Mouse (Mus musculus) limb, embryonic 12.5 days (tissue): ENCODE measurements around the gene Cpm. TPM values are rescaled to one million over a fixed set of nuclear protein-coding genes. Genes with fewer than 3 reads are reported as not detected.

Experiments
- ATAC-seq: fragments of 200-750 bp; cut with Nextera tagmentation; 2 replicates; pipeline ENCODE4 v1.8.0; 2017; ENCODE audit warnings: low read depth, moderate TSS enrichment; ENCODE audit not compliant: insufficient number of reproducible peaks, insufficient read depth, low FRiP score, low TSS enrichment
- H3K27ac ChIP-seq: fragments of 300-500 bp; sonication (generic); 2 replicates; pipeline ENCODE4 v1.5.1; 2016; ENCODE audit warnings: mild to moderate bottlenecking, moderate library complexity
- H3K27me3 ChIP-seq: fragments of 300-500 bp; sonication (generic); 2 replicates; pipeline ENCODE4 v1.6.1; 2016; ENCODE audit warnings: mild to moderate bottlenecking, moderate library complexity
- H3K36me3 ChIP-seq: fragments of 300-500 bp; sonication (generic); 2 replicates; pipeline ENCODE4 v1.6.1; 2016; ENCODE audit warnings: mild to moderate bottlenecking, moderate library complexity
- H3K4me1 ChIP-seq: fragments of 300-500 bp; sonication (generic); replicated peaks from 2 replicates; pipeline ENCODE4 v1.6.1; 2016
- H3K4me2 ChIP-seq: fragments of 300-500 bp; sonication (generic); 2 replicates; pipeline ENCODE4 v1.6.1; 2016; ENCODE audit warnings: mild to moderate bottlenecking, moderate library complexity
- H3K4me3 ChIP-seq: fragments of 300-500 bp; sonication (generic); replicated peaks from 2 replicates; pipeline ENCODE4 v1.5.1; 2016; ENCODE audit warnings: mild to moderate bottlenecking
- H3K9ac ChIP-seq: fragments of 300-500 bp; sonication (generic); replicated peaks from 2 replicates; pipeline ENCODE4 v1.6.1; 2016; ENCODE audit warnings: mild to moderate bottlenecking, moderate library complexity
- H3K9me3 ChIP-seq: fragments of 300-500 bp; sonication (generic); 2 replicates; pipeline ENCODE4 v1.6.1; 2016; ENCODE audit warnings: mild to moderate bottlenecking, moderate library complexity
- WGBS: fragments of 180-500 bp; shearing (Covaris S2); methylation state at CpG from one replicate; pipeline ENCODE4 v1.1.7; 2016; 5-methylcytosine and 5-hydroxymethylcytosine counted together
- polyA plus RNA-seq: library from polyadenylated mRNA; unstranded; fragments of >200 nt; fragmentation: Nextera tagmentation; extraction: Ambion mirVana; gene quantifications from 2 replicates; pipeline ENCODE4 v1.2.1, GENCODE M21; 2016

Cpm gene
- polyA plus RNA-seq, 1 experiment from 2014 or later: 30.0 TPM

DNA sequence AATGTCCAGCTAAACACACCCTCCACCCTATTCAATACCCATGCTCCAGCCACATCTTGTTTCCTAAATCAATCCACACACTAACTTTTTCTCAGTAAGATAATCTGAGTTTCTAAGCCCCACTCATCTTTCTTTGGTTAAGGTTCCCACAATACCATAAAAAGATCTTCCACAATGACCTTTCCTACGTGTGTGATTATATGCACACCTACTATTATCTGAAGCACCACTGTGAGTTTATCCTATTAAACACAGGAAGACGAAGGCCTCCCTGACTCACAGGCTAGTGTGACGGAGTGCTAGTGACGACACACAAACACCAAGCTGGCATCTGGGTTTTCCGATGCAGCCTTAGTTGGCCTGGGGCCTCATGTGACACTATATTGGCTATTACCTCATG, 63.7 kb downstream of the Cpm start:
- Histone ChIP-seq H3K4me3 (no peak overlapping the region), H3K27ac (no peak overlapping the region), H3K9me3 (no peaks in the 10 kb centered on the region), H3K4me1 (no peaks in the 10 kb centered on the region), H3K4me2 (no peak overlapping the region), H3K27me3 (no peaks in the 10 kb centered on the region), H3K36me3 (peaks cover 93% of the 10 kb centered on the region), H3K9ac (no peak overlapping the region)
- 89% methylated on average over 5 of the region's 5 CpGs for WGBS
- ATAC-seq: no peak

DNA sequence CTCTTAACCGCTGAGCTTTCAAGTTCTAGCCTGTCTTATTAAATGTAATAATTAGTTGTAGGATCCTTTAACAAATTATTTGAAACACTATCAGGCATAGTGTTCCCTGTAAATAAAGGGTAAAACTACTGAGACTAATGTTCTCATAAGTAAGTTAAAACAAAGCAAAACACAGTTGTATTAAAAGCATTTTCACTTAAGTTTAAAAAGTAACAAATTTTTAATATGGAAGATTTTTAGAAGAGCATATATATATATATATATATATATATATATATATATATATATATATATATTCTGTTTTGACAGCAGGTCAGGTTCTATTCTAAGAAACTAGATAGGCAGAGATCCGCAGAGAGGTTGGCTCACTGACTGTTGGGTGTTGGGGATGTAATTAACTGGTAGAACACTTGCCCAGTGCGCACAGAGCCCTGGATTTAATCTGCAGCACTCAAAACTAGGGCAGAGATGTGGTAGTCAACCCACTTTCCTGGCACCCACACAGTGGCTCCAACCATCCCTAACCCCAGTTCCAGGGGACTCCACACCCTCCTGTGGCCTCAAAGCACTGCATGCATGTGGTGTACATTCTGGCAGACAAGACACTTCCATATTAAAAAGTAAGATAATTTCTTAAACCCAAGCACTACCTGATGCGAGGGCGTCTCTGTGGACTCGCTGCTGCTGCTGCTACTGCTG, 65.1 kb downstream of the Cpm start:
- no peaks in the 10 kb centered on the region for H3K9me3 ChIP-seq
- no peak overlapping the region for H3K9ac ChIP-seq
- 95% methylated on average over 6 of the region's 6 CpGs for WGBS
- H3K4me1 ChIP-seq: no peaks in the 10 kb centered on the region
- no peak overlapping the region for H3K27ac ChIP-seq
- no peak overlapping the region for H3K4me2 ChIP-seq
- H3K4me3 ChIP-seq: no peak overlapping the region
- H3K27me3 ChIP-seq: no peaks in the 10 kb centered on the region
- ATAC-seq: no peak
- peaks cover 93% of the 10 kb centered on the region for H3K36me3 ChIP-seq

DNA sequence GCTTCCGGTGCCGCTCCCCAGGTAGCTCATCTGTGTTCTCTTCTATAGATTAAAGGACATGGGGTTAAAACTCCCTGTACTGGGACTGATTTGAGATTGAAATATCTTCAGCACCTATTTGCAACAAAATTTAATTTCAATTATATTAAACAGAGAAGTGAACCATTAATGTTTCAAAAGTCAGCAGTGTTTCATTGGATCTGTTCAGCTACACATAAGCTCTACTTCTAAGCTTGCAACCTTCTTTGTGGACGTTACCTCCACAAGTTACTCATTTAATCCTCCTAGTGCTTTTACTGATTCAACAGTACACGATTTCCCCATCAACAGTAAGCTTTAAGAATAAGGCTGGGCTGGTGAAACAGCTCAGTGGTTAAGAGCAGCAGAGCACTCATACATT, 65.7 kb downstream of the Cpm start:
- peaks cover 94% of the 10 kb centered on the region for H3K36me3 ChIP-seq
- ATAC-seq: no peak
- 95% methylated on average over 4 of the region's 4 CpGs for WGBS

DNA sequence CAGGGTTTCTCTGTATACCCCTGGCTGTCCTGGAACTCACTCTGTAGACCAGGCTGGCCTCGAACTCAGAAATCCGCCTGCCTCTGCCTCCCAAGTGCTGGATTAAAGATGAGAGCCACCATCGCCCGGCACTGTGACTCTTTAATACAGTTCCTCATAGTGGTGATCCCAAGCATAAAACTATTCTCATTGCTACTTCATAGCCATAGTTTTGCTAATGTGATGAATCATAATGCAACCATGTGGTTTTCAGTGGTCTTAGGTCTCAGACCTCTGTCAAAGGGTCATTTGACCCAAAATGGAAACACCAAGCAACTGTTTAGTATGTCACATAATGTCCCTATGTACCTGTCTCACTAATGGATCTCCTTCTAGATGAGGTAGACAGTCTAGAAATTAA, 66.3 kb downstream of the Cpm start:
- Histone ChIP-seq H3K27me3 (no peaks in the 10 kb centered on the region), H3K9me3 (no peaks in the 10 kb centered on the region), H3K4me3 (no peak overlapping the region), H3K4me1 (no peaks in the 10 kb centered on the region), H3K36me3 (peaks cover 94% of the 10 kb centered on the region), H3K9ac (no peak overlapping the region), H3K4me2 (no peak overlapping the region), H3K27ac (no peak overlapping the region)
- ATAC-seq: no peak
- 96% methylated on average over 4 of the region's 4 CpGs for WGBS

More for the DNA sequence above, 65.7 kb downstream of the Cpm start:
- Histone ChIP-seq H3K27me3 (no peaks in the 10 kb centered on the region), H3K4me3 (no peak overlapping the region), H3K4me1 (no peaks in the 10 kb centered on the region), H3K4me2 (no peak overlapping the region), H3K27ac (no peak overlapping the region), H3K9me3 (no peaks in the 10 kb centered on the region), H3K9ac (no peak overlapping the region)

DNA sequence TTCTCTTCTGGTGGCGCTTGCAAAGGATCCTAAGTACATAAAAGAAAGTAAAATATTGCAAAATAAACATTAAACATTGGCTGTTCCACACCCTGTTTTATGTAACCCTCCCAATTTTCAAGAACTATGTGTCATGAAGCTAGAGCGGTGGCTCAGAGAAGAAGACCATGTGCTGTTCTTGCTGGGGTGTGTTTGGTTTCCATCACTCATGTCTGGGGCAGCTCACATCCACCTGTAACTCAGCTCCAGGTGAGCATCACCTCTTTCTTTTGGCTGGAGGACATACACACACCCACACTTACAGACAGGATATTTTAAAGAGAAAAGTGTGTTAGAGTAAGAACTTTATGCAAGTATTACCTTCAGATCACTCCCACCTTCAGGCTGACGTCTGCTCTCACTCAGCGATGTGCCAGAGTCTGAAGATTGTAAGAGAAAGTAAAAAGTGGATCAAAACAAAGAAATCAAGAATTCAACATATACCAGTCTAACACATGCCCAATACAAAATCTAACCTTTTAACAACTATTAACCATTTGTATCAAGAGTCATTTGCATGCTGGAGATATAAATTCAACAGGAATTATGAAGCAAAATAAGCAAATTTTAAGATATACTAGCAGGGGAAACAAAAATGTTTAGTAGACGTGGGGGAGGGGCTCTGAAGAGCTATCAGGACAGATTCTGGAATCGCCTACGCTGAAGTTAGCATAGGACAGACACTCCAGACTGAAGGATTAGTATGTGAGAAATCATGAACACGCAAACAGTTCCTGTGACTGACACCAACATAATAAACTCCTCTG, 66.9 kb downstream of the Cpm start:
- Histone ChIP-seq H3K27me3 (no peaks in the 10 kb centered on the region), H3K4me2 (no peak overlapping the region), H3K27ac (no peak overlapping the region), H3K36me3 (peaks cover 94% of the 10 kb centered on the region), H3K4me3 (no peak overlapping the region), H3K4me1 (no peaks in the 10 kb centered on the region), H3K9ac (no peak overlapping the region), H3K9me3 (no peaks in the 10 kb centered on the region)
- no peak for ATAC-seq
- WGBS: 90% methylated on average over 8 of the region's 8 CpGs

DNA sequence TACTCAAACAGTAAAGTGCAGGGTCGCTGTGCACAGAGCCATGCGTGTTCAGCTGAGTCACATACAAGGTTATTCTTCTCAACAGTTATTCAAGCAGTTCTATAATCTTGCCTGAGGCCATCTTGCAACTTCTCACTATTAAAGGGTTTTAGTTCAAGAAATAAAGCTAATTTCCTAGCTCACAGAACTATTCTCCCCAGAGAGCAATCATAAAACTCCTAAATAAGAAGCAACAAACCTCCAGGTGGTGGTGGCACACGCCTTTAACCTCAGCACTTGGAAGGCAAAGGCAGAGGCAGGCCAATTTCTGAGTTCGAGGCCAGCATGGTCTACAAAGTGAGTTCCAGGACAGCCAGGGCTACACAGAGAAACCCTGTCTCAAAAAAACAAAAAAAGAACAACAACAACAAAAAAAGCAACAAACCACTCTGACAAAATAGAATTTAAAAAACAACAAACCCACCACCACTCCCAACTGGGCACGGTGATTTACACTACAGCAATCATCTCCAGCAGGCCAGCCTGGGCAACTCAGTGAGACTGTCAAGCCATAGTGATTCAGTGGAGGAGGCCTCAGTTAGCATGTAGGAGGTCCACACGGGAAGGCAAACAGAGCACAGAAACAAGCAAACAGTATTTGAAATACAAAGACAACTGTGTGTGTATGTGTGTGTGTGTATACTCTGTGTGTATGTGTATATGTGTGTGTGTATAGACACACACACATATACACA, 67.7 kb downstream of the Cpm start:
- H3K4me3 ChIP-seq: no peak overlapping the region
- peaks cover 93% of the 10 kb centered on the region for H3K36me3 ChIP-seq
- H3K9ac ChIP-seq: no peak overlapping the region
- H3K27me3 ChIP-seq: no peaks in the 10 kb centered on the region
- ATAC-seq: no peak
- H3K27ac ChIP-seq: no peak overlapping the region
- no peaks in the 10 kb centered on the region for H3K4me1 ChIP-seq
- no peak overlapping the region for H3K4me2 ChIP-seq
- WGBS: 93% methylated on average over 6 of the region's 6 CpGs
- no peaks in the 10 kb centered on the region for H3K9me3 ChIP-seq

DNA sequence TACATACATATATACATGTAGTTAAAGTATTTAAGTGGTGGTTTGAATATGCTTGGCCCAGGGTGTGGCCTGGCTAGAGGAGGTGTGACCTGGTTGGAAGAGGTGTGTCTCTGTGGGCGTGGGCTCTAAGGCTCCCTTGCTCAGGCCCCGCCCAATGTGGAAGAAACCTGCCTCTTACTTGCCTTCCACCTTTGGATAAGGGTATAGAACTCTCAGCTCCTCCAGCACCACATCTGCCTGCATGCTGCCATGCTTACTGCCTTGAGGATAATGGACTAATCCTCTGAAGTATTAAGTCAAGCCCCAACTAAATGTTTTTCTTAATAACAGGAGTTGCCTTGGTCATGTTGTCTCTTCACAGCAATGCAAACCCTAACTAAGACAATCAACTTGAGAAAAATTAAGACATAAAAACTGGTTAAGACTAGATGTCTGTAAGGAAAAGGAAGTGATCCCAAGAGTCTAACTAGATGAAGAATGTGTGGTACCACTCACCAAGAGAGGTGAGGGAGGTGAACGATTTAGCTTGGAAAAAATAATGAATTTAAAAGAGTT, 68.3 kb downstream of the Cpm start:
- Histone ChIP-seq H3K27me3 (no peaks in the 10 kb centered on the region), H3K9ac (no peak overlapping the region), H3K4me2 (no peak overlapping the region), H3K27ac (no peak overlapping the region), H3K9me3 (no peaks in the 10 kb centered on the region), H3K4me3 (no peak overlapping the region), H3K36me3 (peaks cover 92% of the 10 kb centered on the region), H3K4me1 (no peaks in the 10 kb centered on the region)
- WGBS: 90% methylated on average over 3 of the region's 3 CpGs
- ATAC-seq: no peak

DNA sequence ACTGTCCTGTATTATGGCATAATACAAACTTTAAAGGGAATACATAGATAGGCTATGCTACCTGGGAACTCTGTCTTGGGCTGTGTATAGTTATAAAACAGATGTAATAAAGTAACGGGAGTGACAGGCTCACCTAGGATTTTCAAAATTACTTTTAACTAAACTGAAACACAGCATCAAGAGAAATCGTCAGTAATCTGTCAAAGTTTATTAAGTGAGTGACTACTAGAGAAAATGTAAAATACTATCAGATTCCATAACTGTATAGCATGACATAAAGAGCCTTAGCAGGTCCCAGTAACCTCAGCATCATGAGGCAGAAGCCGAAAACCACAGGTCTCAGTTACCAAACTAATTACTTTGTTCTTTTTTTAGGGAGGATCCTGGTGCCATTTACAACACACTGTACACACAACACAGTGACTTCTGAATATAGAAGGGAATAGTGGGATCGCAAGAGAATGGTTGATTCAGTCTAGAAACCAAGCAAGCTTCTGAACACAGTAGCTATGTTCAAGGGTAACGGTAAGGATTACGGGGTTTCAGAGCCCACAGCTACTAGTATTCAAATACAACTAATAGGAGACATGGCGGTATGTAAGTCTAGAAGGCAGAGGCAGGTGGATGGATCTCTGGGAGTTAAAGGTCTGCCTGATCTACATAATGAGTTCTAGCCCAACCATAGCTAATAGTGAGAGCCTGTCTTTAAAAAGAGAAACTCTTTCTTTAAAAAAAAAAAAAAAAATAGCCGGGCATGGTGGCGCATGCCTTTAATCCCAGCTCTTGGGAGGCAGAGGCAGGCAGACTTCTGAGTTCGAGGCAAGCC, 69.2 kb downstream of the Cpm start:
- peaks cover 94% of the 10 kb centered on the region for H3K36me3 ChIP-seq
- no peak overlapping the region for H3K4me3 ChIP-seq
- no peak overlapping the region for H3K4me2 ChIP-seq
- no peaks in the 10 kb centered on the region for H3K4me1 ChIP-seq
- H3K27ac ChIP-seq: no peak overlapping the region
- ATAC-seq: no peak
- no peaks in the 10 kb centered on the region for H3K9me3 ChIP-seq
- WGBS: 93% methylated on average over 10 of the region's 10 CpGs
- no peak overlapping the region for H3K9ac ChIP-seq
- H3K27me3 ChIP-seq: no peaks in the 10 kb centered on the region

DNA sequence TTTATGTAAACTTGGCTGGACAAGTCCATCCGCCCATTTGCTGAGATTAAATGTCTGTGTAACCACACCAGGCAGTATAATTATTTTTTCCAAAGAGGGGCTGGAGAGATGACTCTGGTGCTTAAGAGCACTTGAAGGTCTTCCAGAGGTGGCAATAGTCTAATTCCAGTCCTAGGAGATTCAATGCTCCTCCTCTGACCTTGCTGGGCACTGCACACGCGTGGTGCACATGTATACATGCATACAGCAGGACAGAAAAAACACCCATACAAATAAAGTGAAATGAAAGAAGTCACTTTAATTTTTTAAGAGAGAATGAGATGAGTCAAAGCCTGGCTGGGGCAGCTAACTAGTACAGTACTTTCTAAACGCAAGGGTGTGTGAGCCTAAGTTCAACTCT, 70.6 kb downstream of the Cpm start:
- H3K27me3 ChIP-seq: no peaks in the 10 kb centered on the region
- no peak overlapping the region for H3K27ac ChIP-seq
- 98% methylated on average over 4 of the region's 4 CpGs for WGBS
- H3K4me2 ChIP-seq: no peak overlapping the region
- H3K9me3 ChIP-seq: no peaks in the 10 kb centered on the region
- no peaks in the 10 kb centered on the region for H3K4me1 ChIP-seq
- no peak for ATAC-seq
- no peak overlapping the region for H3K4me3 ChIP-seq
- no peak overlapping the region for H3K9ac ChIP-seq
- H3K36me3 ChIP-seq: peaks cover 96% of the 10 kb centered on the region

DNA sequence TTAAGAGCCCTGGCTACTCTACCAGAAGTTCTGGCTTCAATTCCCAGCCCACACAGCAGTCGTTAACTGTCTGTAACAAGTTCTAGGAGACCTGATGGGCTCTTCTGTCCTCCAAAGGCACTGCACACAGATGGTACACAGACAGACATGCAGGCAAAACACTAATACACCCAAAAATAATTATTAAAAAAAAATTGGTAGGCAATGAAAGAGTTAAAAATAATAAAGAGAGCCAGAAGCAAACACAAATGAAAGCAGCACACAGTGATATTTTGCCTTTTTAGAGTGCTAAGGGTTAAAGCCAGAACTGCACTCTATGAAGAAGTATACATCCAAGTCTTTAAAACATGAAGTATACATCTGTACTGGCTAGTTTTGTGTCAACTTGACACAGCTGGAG, 71.2 kb downstream of the Cpm start:
- WGBS: 86% methylated on average over 1 of the region's 1 CpGs
- no peak overlapping the region for H3K9ac ChIP-seq
- no peak overlapping the region for H3K27ac ChIP-seq
- no peaks in the 10 kb centered on the region for H3K4me1 ChIP-seq
- no peaks in the 10 kb centered on the region for H3K27me3 ChIP-seq
- no peaks in the 10 kb centered on the region for H3K9me3 ChIP-seq
- ATAC-seq: no peak
- H3K36me3 ChIP-seq: peaks cover 96% of the 10 kb centered on the region
- no peak overlapping the region for H3K4me2 ChIP-seq
- no peak overlapping the region for H3K4me3 ChIP-seq
